Mouse (Mus musculus): ENCODE results near the gene Swap70. TPM values are rescaled to one million over a fixed set of nuclear protein-coding genes. Genes with fewer than 3 reads are reported as not detected.
A peak's percentile ranks its signal among the peaks of the same experiment; 100 is the strongest.

Swap70 gene
- total RNA-seq, 2 experiments from 2014 or later = 11.0 to 13.0 TPM

- intact Hi-C loops (cut with DNase I) = no loop called here
- DNase-seq (ENCODE audit: low spot score in 2 of 2) = no peak
Measured at GRCm38 (mm10) chr7:110267994-110268393, 46.5 kb downstream of the Swap70 start.

- DNase-seq (ENCODE audit: low spot score in 2 of 2) = no peak
- intact Hi-C loops (cut with DNase I) = no loop called here
Measured at GRCm38 (mm10) chr7:110268511-110268910, 47.0 kb downstream of the Swap70 start.

GRCm38 (mm10) chr7:110269777-110270176 is 48.3 kb downstream of the Swap70 start:
- intact Hi-C loops (cut with DNase I) = no loop called here
- no peak for DNase-seq (ENCODE audit: low spot score in 2 of 2)

- no peak for DNase-seq (ENCODE audit: low spot score in 2 of 2)
- intact Hi-C loops (cut with DNase I) = no loop called here
Measured at GRCm38 (mm10) chr7:110270455-110270854, 48.9 kb downstream of the Swap70 start.

GRCm38 (mm10) chr7:110271814-110272213 is 50.3 kb downstream of the Swap70 start:
- intact Hi-C loops (cut with DNase I) = no loop called here
- no peak for DNase-seq (ENCODE audit: low spot score in 2 of 2)

- DNase-seq (ENCODE audit: low spot score in 2 of 2) = no peak
- intact Hi-C loops (cut with DNase I) = no loop called here
Measured at GRCm38 (mm10) chr7:110272434-110272833, 50.9 kb downstream of the Swap70 start.

GRCm38 (mm10) chr7:110277734-110278245 is 56.3 kb downstream of the Swap70 start:
- DNase-seq (ENCODE audit: low spot score in 2 of 2) = no peak
- intact Hi-C loops (cut with DNase I) = no loop called here

- DNase-seq (ENCODE audit: low spot score in 2 of 2) = no peak
- intact Hi-C loops (cut with DNase I) = no loop called here
Measured at GRCm38 (mm10) chr7:110279183-110279582, 57.7 kb downstream of the Swap70 start.

- intact Hi-C loops (cut with DNase I) = no loop called here
Measured at GRCm38 (mm10) chr7:110281435-110282256, 60.1 kb downstream of the Swap70 start.

GRCm38 (mm10) chr7:110282797-110283196 is 61.3 kb downstream of the Swap70 start:
- intact Hi-C loops (cut with DNase I) = no loop called here
- no peak for DNase-seq (ENCODE audit: low spot score in 2 of 2)

More at GRCm38 (mm10) chr7:110281435-110282256, 60.1 kb downstream of the Swap70 start:
- DNase-seq (ENCODE audit: low spot score in 2 of 2) = no peak

- intact Hi-C loops (cut with DNase I) = no loop called here
- no peak for DNase-seq (ENCODE audit: low spot score in 2 of 2)
Measured at GRCm38 (mm10) chr7:110283484-110284275, 62.2 kb downstream of the Swap70 start.

GRCm38 (mm10) chr7:110285076-110285848 is 63.8 kb downstream of the Swap70 start:
- intact Hi-C loops (cut with DNase I) = loop anchor here (5.0 kb wide), 2 partner anchors 262 to 517 kb away; no protein-coding TSS in a partner anchor

GRCm38 (mm10) chr7:110285849-110286151 is 64.3 kb downstream of the Swap70 start:
- no peak for DNase-seq (ENCODE audit: low spot score in 2 of 2)
- intact Hi-C loops (cut with DNase I) = loop anchor here (5.0 kb wide), 2 partner anchors 262 to 517 kb away; no protein-coding TSS in a partner anchor

More at GRCm38 (mm10) chr7:110285076-110285848, 63.8 kb downstream of the Swap70 start:
- no peak for DNase-seq (ENCODE audit: low spot score in 2 of 2)

- intact Hi-C loops (cut with DNase I) = loop anchor here (5.0 kb wide), 2 partner anchors 261 to 516 kb away; no protein-coding TSS in a partner anchor
Measured at GRCm38 (mm10) chr7:110286198-110286732, 64.8 kb downstream of the Swap70 start.

GRCm38 (mm10) chr7:110286838-110287475 is 65.4 kb downstream of the Swap70 start:
- intact Hi-C loops (cut with DNase I) = loop anchor here (1.0 to 5.0 kb wide), 5 partner anchors 145 to 515 kb away; no protein-coding TSS in a partner anchor

More at GRCm38 (mm10) chr7:110286198-110286732, 64.8 kb downstream of the Swap70 start:
- no peak for DNase-seq (ENCODE audit: low spot score in 2 of 2)

GRCm38 (mm10) chr7:110287476-110288071 is 66.1 kb downstream of the Swap70 start:
- no peak for DNase-seq (ENCODE audit: low spot score in 2 of 2)
- intact Hi-C loops (cut with DNase I) = loop anchor here (1.0 to 5.0 kb wide), 5 partner anchors 145 to 515 kb away; no protein-coding TSS in a partner anchor

More at GRCm38 (mm10) chr7:110286838-110287475, 65.4 kb downstream of the Swap70 start:
- peak; percentile 83 for DNase-seq (ENCODE audit: low spot score in 2 of 2)

GRCm38 (mm10) chr7:110288191-110288604 is 66.7 kb downstream of the Swap70 start:
- intact Hi-C loops (cut with DNase I) = loop anchor here (5.0 kb wide), 2 partner anchors 259 to 514 kb away; no protein-coding TSS in a partner anchor

GRCm38 (mm10) chr7:110288731-110289191 is 67.2 kb downstream of the Swap70 start:
- intact Hi-C loops (cut with DNase I) = loop anchor here (5.0 kb wide), 2 partner anchors 259 to 514 kb away; no protein-coding TSS in a partner anchor
- peak in 1 of 2 experiments; percentile 33 for DNase-seq (ENCODE audit: low spot score in 2 of 2)

More at GRCm38 (mm10) chr7:110288191-110288604, 66.7 kb downstream of the Swap70 start:
- DNase-seq (ENCODE audit: low spot score in 2 of 2) = no peak

All from left cerebral cortex, postnatal 25 days (tissue).